Mouse (Mus musculus) E14TG2a.4 (cell line): ENCODE results near the gene Taldo1.

Experiments used
- H3K27me3 ChIP-seq: 2 replicates; pipeline ENCODE4 v1.6.1; 2014; ENCODE audit warnings: low read length, control low read depth; ENCODE audit not compliant: insufficient read depth
- H3K36me3 ChIP-seq: 2 replicates; pipeline ENCODE4 v1.6.1; 2014; ENCODE audit warnings: low read length, control low read depth; ENCODE audit not compliant: insufficient read depth
- H3K4me1 ChIP-seq: replicated peaks from 2 replicates; pipeline ENCODE4 v1.6.1; 2014; ENCODE audit warnings: low read depth, low read length, control low read depth
- H3K4me3 ChIP-seq: replicated peaks from 2 replicates; pipeline ENCODE4 v1.5.1; 2014; ENCODE audit warnings: mild to moderate bottlenecking, low read length
- H3K9me3 ChIP-seq: 2 replicates; pipeline ENCODE4 v1.6.1; 2014; ENCODE audit warnings: low read length, control low read depth
- CTCF ChIP-seq: conservative IDR thresholded peaks from 2 replicates; pipeline ENCODE4 v1.5.1; 2014; ENCODE audit warnings: low read length
- NANOG ChIP-seq: IDR thresholded peaks from 2 replicates; pipeline ENCODE4 v1.6.1; 2014; ENCODE audit warnings: borderline replicate concordance, low read length, mixed read lengths
- POU5F1 ChIP-seq: IDR thresholded peaks from 2 replicates; pipeline ENCODE4 v1.6.1; 2014; ENCODE audit warnings: low read length, borderline replicate concordance

Gene Taldo1

DNA sequence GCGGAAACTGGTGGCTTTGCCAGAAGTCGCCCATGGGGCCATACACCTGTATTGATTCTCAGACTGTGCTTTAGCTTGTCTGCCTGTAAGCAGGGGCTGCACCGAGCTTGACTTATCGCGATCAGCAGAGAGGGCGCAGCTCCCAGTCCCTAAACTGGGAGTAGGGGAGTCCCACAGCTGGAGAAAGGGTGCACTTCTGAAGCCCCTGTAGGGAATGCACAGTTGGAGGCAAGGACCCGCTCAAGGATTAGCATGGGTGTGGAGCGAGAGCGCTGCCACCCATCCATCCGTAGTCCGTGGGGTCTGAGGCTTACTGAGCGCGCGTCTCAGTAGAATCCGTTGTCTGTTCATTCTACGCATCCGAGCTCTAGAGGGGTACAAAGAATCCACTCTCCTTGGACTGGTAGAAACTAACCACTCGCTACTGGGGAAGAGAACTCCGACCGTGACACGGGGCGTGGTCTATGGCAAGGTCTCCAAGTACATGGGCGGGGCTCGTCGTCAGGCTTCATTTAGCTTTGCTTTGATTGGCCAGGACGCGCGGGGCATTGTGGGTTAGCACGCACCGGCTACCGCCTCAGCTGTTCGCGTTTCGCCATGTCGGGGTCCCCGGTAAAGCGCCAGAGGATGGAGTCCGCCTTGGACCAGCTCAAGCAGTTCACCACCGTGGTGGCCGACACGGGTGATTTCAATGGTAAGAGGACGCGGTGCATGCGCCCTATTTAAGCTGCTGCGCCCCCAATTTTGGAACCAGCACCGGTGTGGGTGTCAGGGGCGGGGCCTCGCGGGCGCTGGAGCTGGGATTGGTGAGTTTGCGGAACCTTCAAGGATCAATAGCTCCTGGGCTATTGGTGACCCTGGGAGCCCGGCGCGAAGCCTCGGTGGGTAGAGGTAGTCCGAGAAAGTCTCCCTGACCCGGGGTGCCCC lies at the start of gene Taldo1:
TSS of gene Taldo1 (plus strand) at position 575 of the 927 bp plus-strand sequence.
- Histone ChIP-seq H3K4me1 (peaks cover 56% of the 10 kb centered on the region), H3K27me3 (no peaks in the 10 kb centered on the region), H3K9me3 (no peaks in the 10 kb centered on the region), H3K4me3 (peak within 1 kb of the TSS; percentile 92), H3K36me3 (peaks cover 20% of the 10 kb centered on the region)
- no peak for TF ChIP-seq POU5F1
- no peak for TF ChIP-seq CTCF
- no peak for TF ChIP-seq NANOG

DNA sequence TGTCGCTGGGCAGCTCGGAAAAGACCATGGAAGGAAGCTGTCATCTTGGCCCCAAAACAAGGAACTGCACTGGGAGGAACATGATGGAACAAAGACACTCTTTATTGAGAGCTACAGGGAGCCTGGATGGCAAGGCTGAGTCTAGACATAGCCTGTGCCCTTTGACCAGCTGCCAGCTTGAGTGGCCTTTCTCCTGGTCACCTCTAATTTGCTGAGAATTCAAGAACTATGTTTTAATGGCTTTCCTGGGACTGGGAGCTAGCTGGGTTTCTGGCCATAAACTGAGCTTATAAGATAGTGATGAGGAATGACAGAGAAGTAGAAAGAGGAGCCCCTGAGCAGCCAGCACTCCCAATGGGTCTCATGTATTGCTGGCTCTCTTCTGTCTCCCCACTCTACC lies 48.8 kb upstream of the Taldo1 start:
- H3K27me3 ChIP-seq: peaks cover 38% of the 10 kb centered on the region

DNA sequence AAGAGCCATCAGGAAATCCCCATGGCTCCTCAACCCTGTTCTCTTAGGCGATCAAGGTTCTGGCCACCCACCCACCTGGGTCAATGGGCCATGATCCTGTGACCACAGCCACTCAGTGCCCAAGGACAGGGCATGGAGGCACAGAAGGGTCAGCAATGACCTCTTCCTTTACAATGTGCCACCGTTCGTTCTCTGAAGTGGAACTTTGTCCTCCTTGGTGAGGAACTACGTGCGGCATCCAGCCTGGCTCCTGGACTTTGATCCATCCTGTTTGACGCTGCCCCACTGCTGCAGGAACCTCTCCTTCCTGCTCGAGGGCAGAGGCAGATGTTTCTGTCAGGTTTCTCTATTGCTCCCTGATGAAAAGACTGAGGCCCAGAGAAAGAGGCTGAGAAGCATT lies 48.3 kb upstream of the Taldo1 start:
- H3K9me3 ChIP-seq: no peaks in the 10 kb centered on the region
- no peak overlapping the region for H3K4me3 ChIP-seq
- TF ChIP-seq POU5F1 (no peak), CTCF (no peak), NANOG (no peak)
- H3K36me3 ChIP-seq: no peaks in the 10 kb centered on the region
- H3K27me3 ChIP-seq: peaks cover 34% of the 10 kb centered on the region
- peaks cover 38% of the 10 kb centered on the region for H3K4me1 ChIP-seq

More for the DNA sequence above, 48.8 kb upstream of the Taldo1 start:
- no peaks in the 10 kb centered on the region for H3K9me3 ChIP-seq
- peaks cover 43% of the 10 kb centered on the region for H3K4me1 ChIP-seq
- no peaks in the 10 kb centered on the region for H3K36me3 ChIP-seq
- no peak overlapping the region for H3K4me3 ChIP-seq
- TF ChIP-seq NANOG (no peak), POU5F1 (no peak), CTCF (no peak)

DNA sequence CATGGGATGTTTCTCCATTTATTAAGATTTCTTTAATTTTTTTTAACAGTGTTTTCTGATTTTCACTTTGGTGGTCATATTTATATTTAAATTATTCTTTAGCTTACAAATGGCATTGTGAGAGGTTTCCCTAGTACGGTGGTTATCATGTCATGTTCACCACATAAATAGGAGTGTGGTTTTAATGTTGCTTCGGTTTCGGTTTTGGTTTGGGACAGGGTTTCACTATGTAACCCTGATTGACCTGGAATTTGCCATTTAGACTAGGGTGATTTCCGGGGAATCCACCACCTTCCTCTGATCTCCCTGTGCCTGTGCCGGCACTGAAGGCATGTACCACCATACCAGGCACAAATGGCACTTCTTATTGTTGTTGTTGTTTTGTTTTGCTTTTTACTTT lies 47.2 kb upstream of the Taldo1 start:
- no peak overlapping the region for H3K4me3 ChIP-seq
- no peaks in the 10 kb centered on the region for H3K36me3 ChIP-seq
- H3K27me3 ChIP-seq: peaks cover 24% of the 10 kb centered on the region
- no peaks in the 10 kb centered on the region for H3K9me3 ChIP-seq
- no peak for TF ChIP-seq CTCF
- TF ChIP-seq NANOG: no peak
- no peak for TF ChIP-seq POU5F1
- peaks cover 28% of the 10 kb centered on the region for H3K4me1 ChIP-seq

DNA sequence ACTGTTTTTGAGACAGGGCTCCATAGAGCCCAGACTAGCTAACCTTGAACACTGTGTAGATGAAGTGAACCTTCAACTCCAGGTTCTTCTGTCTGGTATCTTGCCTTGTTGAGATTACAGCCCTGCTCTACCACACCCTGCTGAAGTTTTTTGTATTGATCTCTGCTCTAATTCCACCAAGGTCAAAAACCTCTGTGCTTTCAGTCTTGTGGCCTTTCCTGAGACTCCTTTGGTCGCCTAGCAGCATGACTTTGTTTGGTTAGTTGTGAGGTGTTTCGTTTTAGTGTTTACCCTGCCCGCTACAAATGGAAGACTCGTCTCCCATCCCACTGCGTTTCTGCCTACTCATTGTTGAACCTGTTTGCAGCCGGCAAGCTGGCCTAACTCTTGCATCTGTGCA lies 40.9 kb upstream of the Taldo1 start:
- Histone ChIP-seq H3K27me3 (no peaks in the 10 kb centered on the region), H3K36me3 (no peaks in the 10 kb centered on the region), H3K4me3 (no peak overlapping the region), H3K9me3 (no peaks in the 10 kb centered on the region), H3K4me1 (peaks cover 21% of the 10 kb centered on the region)
- TF ChIP-seq CTCF (no peak), POU5F1 (no peak), NANOG (no peak)

DNA sequence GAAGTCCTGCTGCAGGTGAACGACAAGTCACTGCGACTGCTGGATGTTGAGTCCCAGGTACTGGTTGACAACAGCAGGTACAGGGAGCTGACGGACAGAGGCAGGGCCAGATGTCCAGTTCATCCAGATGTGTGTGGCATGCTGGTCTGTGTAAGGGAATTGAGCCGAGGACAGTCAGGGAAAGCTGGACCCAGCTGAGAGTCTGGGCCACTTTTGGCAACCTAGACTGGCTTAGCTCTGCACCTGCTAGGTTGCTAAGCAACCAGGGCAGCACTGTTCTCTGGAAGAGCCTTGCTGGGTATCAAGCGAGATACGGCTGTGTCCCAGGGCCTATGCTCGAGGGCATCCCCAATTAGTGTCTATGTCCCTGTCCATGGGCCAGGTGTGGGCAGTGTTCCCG lies 36.9 kb upstream of the Taldo1 start:
- Histone ChIP-seq H3K36me3 (no peaks in the 10 kb centered on the region), H3K27me3 (peaks cover 25% of the 10 kb centered on the region), H3K4me1 (peaks cover 39% of the 10 kb centered on the region), H3K4me3 (no peak overlapping the region), H3K9me3 (no peaks in the 10 kb centered on the region)
- TF ChIP-seq NANOG (no peak), POU5F1 (no peak), CTCF (no peak)

DNA sequence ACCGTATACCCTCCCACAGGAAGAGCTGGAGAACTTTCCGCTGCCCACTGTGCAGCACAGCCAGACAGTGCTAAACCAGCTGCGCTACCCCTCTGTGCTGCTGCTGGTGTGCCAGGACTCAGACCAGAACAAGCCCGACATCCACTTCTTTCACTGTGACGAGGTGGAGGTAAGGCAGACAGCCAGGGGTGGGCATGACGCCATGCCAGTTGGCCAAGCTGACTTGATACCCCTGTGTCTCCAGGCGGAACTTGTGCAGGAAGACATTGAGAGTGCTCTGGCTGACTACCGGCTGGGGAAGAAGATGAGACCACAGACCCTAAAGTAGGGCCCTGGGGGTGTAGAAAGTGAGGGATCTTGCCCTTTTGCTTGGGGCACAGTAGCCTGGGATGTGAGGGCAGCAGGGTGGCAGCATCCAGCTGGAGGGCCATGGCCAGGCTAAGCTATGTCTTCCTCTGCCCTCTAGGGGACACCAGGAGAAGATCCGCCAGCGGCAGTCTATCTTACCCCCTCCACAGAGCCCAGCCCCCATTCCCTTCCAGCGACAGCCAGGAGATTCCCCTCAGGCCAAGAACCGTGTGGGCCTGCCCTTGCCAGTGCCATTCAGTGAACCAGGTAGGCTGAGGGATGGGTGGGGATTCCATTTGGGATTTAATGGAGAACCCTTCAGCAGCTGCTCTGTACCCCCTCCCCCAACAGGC lies 36.2 kb upstream of the Taldo1 start:
- Histone ChIP-seq H3K4me1 (peaks cover 37% of the 10 kb centered on the region), H3K27me3 (peaks cover 32% of the 10 kb centered on the region), H3K4me3 (peak overlapping the region; percentile 14; the same call in 1 of the 2 replicates), H3K9me3 (no peaks in the 10 kb centered on the region), H3K36me3 (no peaks in the 10 kb centered on the region)
- TF ChIP-seq POU5F1 (no peak), CTCF (no peak; the same call in 1 of the 2 replicates), NANOG (no peak)

DNA sequence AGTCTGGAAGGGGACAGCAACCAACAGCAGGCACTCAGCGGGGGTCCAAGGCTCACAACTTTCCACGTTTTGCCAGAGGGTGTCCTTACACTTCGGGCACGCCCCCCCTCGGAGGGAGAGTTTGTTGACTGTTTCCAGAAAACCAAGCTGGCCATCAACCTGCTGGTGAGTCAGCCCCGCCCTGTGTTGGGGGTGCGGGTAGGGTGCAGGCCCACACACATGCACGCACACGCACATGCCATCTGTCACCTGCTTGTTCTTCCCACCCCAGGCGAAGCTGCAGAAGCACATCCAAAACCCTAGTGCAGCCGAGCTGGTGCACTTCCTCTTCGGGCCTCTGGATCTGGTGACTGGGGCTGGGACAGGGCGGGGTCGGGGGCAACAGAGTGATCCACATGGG lies 35.0 kb upstream of the Taldo1 start:
- TF ChIP-seq CTCF (no peak), NANOG (no peak), POU5F1 (no peak)
- H3K4me1 ChIP-seq: peaks cover 41% of the 10 kb centered on the region
- H3K27me3 ChIP-seq: peaks cover 44% of the 10 kb centered on the region
- H3K36me3 ChIP-seq: no peaks in the 10 kb centered on the region
- H3K4me3 ChIP-seq: peak overlapping the region; percentile 49
- H3K9me3 ChIP-seq: no peaks in the 10 kb centered on the region

DNA sequence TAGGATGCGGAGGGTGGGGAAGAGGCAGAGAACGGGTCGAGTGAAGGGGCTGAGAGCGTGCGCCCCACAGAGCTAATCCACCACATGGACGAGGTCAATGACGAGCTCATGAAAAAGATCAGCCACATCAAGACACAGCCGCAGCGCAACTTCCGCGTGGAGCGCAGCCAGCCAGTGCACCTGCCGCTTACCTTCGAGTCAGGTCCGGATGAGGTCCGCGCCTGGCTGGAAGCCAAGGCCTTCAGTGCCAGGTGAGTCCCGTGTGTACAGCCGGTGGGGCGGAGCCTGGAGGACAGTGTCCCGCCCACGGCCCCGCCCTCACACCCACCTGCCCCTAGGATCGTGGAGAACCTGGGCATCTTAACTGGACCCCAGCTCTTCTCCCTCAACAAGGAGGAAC lies 30.5 kb upstream of the Taldo1 start:
- TF ChIP-seq CTCF (no peak), NANOG (no peak), POU5F1 (no peak)
- H3K4me1 ChIP-seq: peaks cover 29% of the 10 kb centered on the region
- H3K36me3 ChIP-seq: no peaks in the 10 kb centered on the region
- peaks cover 62% of the 10 kb centered on the region for H3K27me3 ChIP-seq
- H3K4me3 ChIP-seq: peak overlapping the region; percentile 60
- H3K9me3 ChIP-seq: no peaks in the 10 kb centered on the region
